Mouse (Mus musculus) brain, embryonic 14.5 days (tissue): ENCODE results near the gene Ppt2.

Source experiments
- CTCF ChIP-seq: fragments of 200-500 bp; IDR thresholded peaks from 2 replicates; pipeline ENCODE4 v1.5.1; 2012; ENCODE audit warnings: inconsistent platforms, mild to moderate bottlenecking, moderate library complexity, borderline replicate concordance; ENCODE audit not compliant: insufficient read depth, insufficient read length; ENCODE audit errors: extremely low read depth
- POLR2A ChIP-seq: fragments of 200-500 bp; IDR thresholded peaks from 2 replicates; pipeline ENCODE4 v1.6.1; 2012; ENCODE audit warnings: mild to moderate bottlenecking, inconsistent platforms, borderline replicate concordance; ENCODE audit not compliant: poor library complexity, insufficient read depth, insufficient read length, severe bottlenecking; ENCODE audit errors: extremely low read depth

- TF ChIP-seq POLR2A (no peak), CTCF (no peak)
These were observed 44.8 kb upstream of the Ppt2 start for GRCm38 (mm10) chr17:34673139-34673538.
